Mouse (Mus musculus): Measurements from ENCODE around the gene P2rx6.

- no peak for TF ChIP-seq CTCF (conservative IDR thresholded peaks at IDR 0.05 in 1 of 2, IDR thresholded peaks at IDR 0.05 in 1 of 2; ENCODE audit: low read depth in 2 of 2, low read length in 2 of 2)
- no peak for TF ChIP-seq TBP (conservative IDR thresholded peaks at IDR 0.05; ENCODE audit: low read depth, low read length)
- TF ChIP-seq POLR2A (IDR thresholded peaks at IDR 0.05; ENCODE audit: low read depth, low read length) = no peak
- TF ChIP-seq MAFK (IDR thresholded peaks at IDR 0.05; ENCODE audit: insufficient replicate concordance, low read length) = no peak
- no peak for TF ChIP-seq USF2 (conservative IDR thresholded peaks at IDR 0.05; ENCODE audit: low read depth, low read length)
- no peak for TF ChIP-seq KAT2A (IDR thresholded peaks at IDR 0.05; ENCODE audit: insufficient replicate concordance, low read length)
- no peak for TF ChIP-seq ETS1 (conservative IDR thresholded peaks at IDR 0.05; ENCODE audit: low read depth, low read length)
- TF ChIP-seq ZKSCAN1 (IDR thresholded peaks at IDR 0.05; ENCODE audit: borderline replicate concordance, low read depth, low read length) = no peak
- no peak for TF ChIP-seq CHD2 (IDR thresholded peaks at IDR 0.05; ENCODE audit: low read length)
- no peak for TF ChIP-seq BHLHE40 (IDR thresholded peaks at IDR 0.05; ENCODE audit: low read depth, low read length)
- TF ChIP-seq GABPA (IDR thresholded peaks at IDR 0.05; ENCODE audit: insufficient replicate concordance, low read depth, low read length) = no peak
- no peak for TF ChIP-seq SIN3A (IDR thresholded peaks at IDR 0.05; ENCODE audit: low read length)
Measured at GRCm38 (mm10) chr16:17542632-17543031, 19.1 kb upstream of the P2rx6 start.
